Mouse (Mus musculus) embryonic facial prominence, embryonic 13.5 days (tissue): Measurements from ENCODE around the gene Iqgap1. TPM values are rescaled to one million over a fixed set of nuclear protein-coding genes. Genes with fewer than 3 reads are reported as not detected.
"Not testable (repeated sequence)": the region's sequence is repeated elsewhere in the genome, so short reads cannot be mapped to it uniquely, and the experiment has no call there.

ENCODE experiments used
- ATAC-seq: fragments of 200-750 bp; cut with Nextera tagmentation; 2 replicates; pipeline ENCODE4 v1.8.0; 2017; ENCODE audit warnings: low read depth; ENCODE audit not compliant: insufficient number of reproducible peaks, insufficient read depth, low FRiP score, low TSS enrichment
- H3K27ac ChIP-seq: fragments of 300-500 bp; sonication (generic); 2 replicates; pipeline ENCODE4 v1.5.1; 2015; ENCODE audit warnings: moderate library complexity, mild to moderate bottlenecking, inconsistent platforms
- H3K27me3 ChIP-seq: fragments of 300-500 bp; sonication (generic); 2 replicates; pipeline ENCODE4 v1.6.1; 2015; ENCODE audit warnings: mild to moderate bottlenecking, inconsistent platforms
- H3K36me3 ChIP-seq: fragments of 300-500 bp; sonication (generic); 2 replicates; pipeline ENCODE4 v1.6.1; 2015; ENCODE audit warnings: mild to moderate bottlenecking, inconsistent platforms
- H3K4me1 ChIP-seq: fragments of 300-500 bp; sonication (generic); 2 replicates; pipeline ENCODE4 v1.6.1; 2015; ENCODE audit warnings: inconsistent platforms
- H3K4me2 ChIP-seq: fragments of 300-500 bp; sonication (generic); 2 replicates; pipeline ENCODE4 v1.6.1; 2015; ENCODE audit warnings: moderate library complexity, mild to moderate bottlenecking, inconsistent platforms
- H3K4me3 ChIP-seq: fragments of 300-500 bp; sonication (generic); 2 replicates; pipeline ENCODE4 v1.5.1; 2015; ENCODE audit warnings: mild to moderate bottlenecking, inconsistent platforms
- H3K9ac ChIP-seq: fragments of 300-500 bp; sonication (generic); 2 replicates; pipeline ENCODE4 v1.6.1; 2015; ENCODE audit warnings: mild to moderate bottlenecking, inconsistent platforms
- H3K9me3 ChIP-seq: fragments of 300-500 bp; sonication (generic); 2 replicates; pipeline ENCODE4 v1.6.1; 2016; ENCODE audit warnings: inconsistent platforms
- WGBS: fragments of 180-500 bp; shearing (Covaris S2); methylation state at CpG from one replicate; pipeline ENCODE4 v1.1.7; 2015; ENCODE audit warnings: mixed read lengths; 5-methylcytosine and 5-hydroxymethylcytosine counted together
- polyA plus RNA-seq: library from polyadenylated mRNA; unstranded; fragments of >200 nt; fragmentation: Nextera tagmentation; extraction: Ambion mirVana; gene quantifications from 2 replicates; pipeline ENCODE4 v1.2.1, GENCODE M21; 2015

Gene Iqgap1
- polyA plus RNA-seq, 1 experiment from 2014 or later, result 56.0 TPM

GRCm38 (mm10) chr7:80843176-80843575 lies 17.4 kb upstream of the Iqgap1 start:
- no peak for ATAC-seq
- 80% methylated on average over 1 of the region's 1 CpGs for WGBS
- Histone ChIP-seq H3K9me3 (no peaks in the 10 kb centered on the region), H3K27ac (no peak overlapping the region), H3K4me2 (no peak overlapping the region), H3K27me3 (no peaks in the 10 kb centered on the region), H3K4me1 (peaks cover 14% of the 10 kb centered on the region), H3K4me3 (no peak overlapping the region), H3K9ac (no peak overlapping the region), H3K36me3 (no peaks in the 10 kb centered on the region)

- WGBS, result 67% methylated on average over 5 of the region's 5 CpGs
- no peak for ATAC-seq
- H3K4me1 ChIP-seq, result peaks cover 20% of the 10 kb centered on the region
- no peak overlapping the region for H3K4me2 ChIP-seq
- no peaks in the 10 kb centered on the region for H3K27me3 ChIP-seq
- H3K4me3 ChIP-seq, result no peak overlapping the region
- no peak overlapping the region for H3K9ac ChIP-seq
- H3K27ac ChIP-seq, result no peak overlapping the region
- H3K36me3 ChIP-seq, result no peaks in the 10 kb centered on the region
- no peaks in the 10 kb centered on the region for H3K9me3 ChIP-seq
Observed at GRCm38 (mm10) chr7:80842132-80842531, 16.4 kb upstream of the Iqgap1 start.

- H3K4me3 ChIP-seq, result no peak overlapping the region
- no peaks in the 10 kb centered on the region for H3K9me3 ChIP-seq
- WGBS, result 75% methylated on average over 4 of the region's 4 CpGs
- no peak overlapping the region for H3K4me2 ChIP-seq
- H3K36me3 ChIP-seq, result no peaks in the 10 kb centered on the region
- H3K9ac ChIP-seq, result no peak overlapping the region
- peaks cover 17% of the 10 kb centered on the region for H3K4me1 ChIP-seq
- no peaks in the 10 kb centered on the region for H3K27me3 ChIP-seq
- no peak for ATAC-seq
- H3K27ac ChIP-seq, result no peak overlapping the region
Observed at GRCm38 (mm10) chr7:80840937-80841336, 15.2 kb upstream of the Iqgap1 start.

- Histone ChIP-seq H3K4me3 (no peak overlapping the region), H3K27me3 (no peaks in the 10 kb centered on the region), H3K4me1 (peaks cover 16% of the 10 kb centered on the region), H3K9ac (no peak overlapping the region), H3K4me2 (no peak overlapping the region), H3K36me3 (no peaks in the 10 kb centered on the region), H3K9me3 (no peaks in the 10 kb centered on the region), H3K27ac (no peak overlapping the region)
- no peak for ATAC-seq
- 52% methylated on average over 1 of the region's 1 CpGs for WGBS
Observed at GRCm38 (mm10) chr7:80840241-80840640, 14.5 kb upstream of the Iqgap1 start.

- Histone ChIP-seq H3K27ac (no peak overlapping the region), H3K36me3 (no peaks in the 10 kb centered on the region), H3K9me3 (no peaks in the 10 kb centered on the region), H3K9ac (no peak overlapping the region), H3K4me2 (no peak overlapping the region), H3K4me1 (peaks cover 16% of the 10 kb centered on the region), H3K4me3 (no peak overlapping the region), H3K27me3 (no peaks in the 10 kb centered on the region)
- no peak for ATAC-seq
Observed at GRCm38 (mm10) chr7:80839755-80840154, 14.0 kb upstream of the Iqgap1 start.

- H3K27me3 ChIP-seq, result no peaks in the 10 kb centered on the region
- 29% methylated on average over 7 of the region's 7 CpGs for WGBS
- H3K4me3 ChIP-seq, result no peak overlapping the region
- H3K27ac ChIP-seq, result no peak overlapping the region
- no peaks in the 10 kb centered on the region for H3K36me3 ChIP-seq
- ATAC-seq, result no peak
- no peak overlapping the region for H3K4me2 ChIP-seq
- no peak overlapping the region for H3K9ac ChIP-seq
- no peaks in the 10 kb centered on the region for H3K9me3 ChIP-seq
- peaks cover 16% of the 10 kb centered on the region for H3K4me1 ChIP-seq
Observed at GRCm38 (mm10) chr7:80838247-80838646, 12.5 kb upstream of the Iqgap1 start.

- Histone ChIP-seq H3K4me1 (peaks cover 16% of the 10 kb centered on the region), H3K9me3 (no peaks in the 10 kb centered on the region), H3K36me3 (no peaks in the 10 kb centered on the region), H3K4me2 (no peak overlapping the region), H3K27ac (no peak overlapping the region), H3K9ac (no peak overlapping the region), H3K27me3 (no peaks in the 10 kb centered on the region), H3K4me3 (no peak overlapping the region)
- no peak for ATAC-seq
- 48% methylated on average over 9 of the region's 9 CpGs for WGBS
Observed at GRCm38 (mm10) chr7:80837736-80838135, 12.0 kb upstream of the Iqgap1 start.

GRCm38 (mm10) chr7:80835984-80836652 lies 10.3 kb upstream of the Iqgap1 start:
- no peak overlapping the region for H3K27ac ChIP-seq
- peaks cover 16% of the 10 kb centered on the region for H3K4me1 ChIP-seq
- 57% methylated on average over 4 of the region's 4 CpGs for WGBS
- H3K4me2 ChIP-seq, result no peak overlapping the region
- no peaks in the 10 kb centered on the region for H3K27me3 ChIP-seq
- ATAC-seq, result no peak
- H3K36me3 ChIP-seq, result no peaks in the 10 kb centered on the region
- H3K9me3 ChIP-seq, result no peaks in the 10 kb centered on the region
- no peak overlapping the region for H3K4me3 ChIP-seq
- no peak overlapping the region for H3K9ac ChIP-seq

GRCm38 (mm10) chr7:80833651-80834532 lies 8.1 kb upstream of the Iqgap1 start:
- Histone ChIP-seq H3K27ac (no peak overlapping the region), H3K4me1 (peaks cover 13% of the 10 kb centered on the region), H3K4me2 (no peak overlapping the region), H3K9ac (no peak overlapping the region), H3K9me3 (no peaks in the 10 kb centered on the region), H3K27me3 (no peaks in the 10 kb centered on the region), H3K4me3 (no peak overlapping the region), H3K36me3 (no peaks in the 10 kb centered on the region)
- WGBS, result 41% methylated on average over 12 of the region's 12 CpGs
- no peak for ATAC-seq

- H3K9ac ChIP-seq, ATAC-seq, H3K9me3 ChIP-seq, H3K36me3 ChIP-seq, H3K27ac ChIP-seq, H3K4me2 ChIP-seq, H3K4me3 ChIP-seq, H3K4me1 ChIP-seq, H3K27me3 ChIP-seq: not testable (repeated sequence)
- WGBS, result 17% methylated on average over 14 of the region's 14 CpGs
Observed at GRCm38 (mm10) chr7:80832996-80833650, 7.3 kb upstream of the Iqgap1 start.

GRCm38 (mm10) chr7:80832191-80832590 lies 6.4 kb upstream of the Iqgap1 start:
- no peaks in the 10 kb centered on the region for H3K9me3 ChIP-seq
- H3K27ac ChIP-seq, result no peak overlapping the region
- no peak overlapping the region for H3K9ac ChIP-seq
- H3K4me1 ChIP-seq, result peaks cover 6% of the 10 kb centered on the region; the same call in 1 of the 2 replicates
- no peaks in the 10 kb centered on the region for H3K27me3 ChIP-seq
- WGBS, result 38% methylated on average over 4 of the region's 4 CpGs
- no peaks in the 10 kb centered on the region for H3K36me3 ChIP-seq
- ATAC-seq, result no peak
- no peak overlapping the region for H3K4me3 ChIP-seq
- no peak overlapping the region for H3K4me2 ChIP-seq
